Comparison of ENCODE assay signal across 9 mouse cellular contexts in genomic region chr5:147724391-147724790, GRCm38 (mm10). TPM values are rescaled to one million over a fixed set of nuclear protein-coding genes. Genes with fewer than 3 reads are reported as not detected.
DNase-seq lines count a peak whose midpoint lies in the region; ATAC-seq and TF ChIP-seq lines count a peak whose summit lies in the region.
"Had no signal": no experiment of that assay in that cellular context is flagged by ENCODE, and none has a peak within 500 bp of the region (broad histone marks: within the 10 kb centered on the region; RNA-seq: fewer than 3 reads in every experiment).

No protein-coding gene starts in this region.

- H3K4me2 ChIP-seq in forebrain, embryonic 13.5 days, result no peak overlapping the region
- 0 out of 2 replicates have a peak overlapping the region, but pooled peaks have one; percentile 67 for H3K4me2 ChIP-seq in hindbrain, embryonic 12.5 days (replicated peaks)
- H3K4me2 ChIP-seq in midbrain, postnatal 0 days (ENCODE audit: low read depth, low read length, poor library complexity, severe bottlenecking), result no peak overlapping the region

- no peak for TF ChIP-seq CTCF in left cerebral cortex, adult 2 months (IDR thresholded peaks at IDR 0.05)
- TF ChIP-seq CTCF in midbrain, postnatal 0 days (IDR thresholded peaks at IDR 0.05), result no peak

- H3K4me1 ChIP-seq in forebrain, embryonic 10.5 days, result peaks cover 27% of the 10 kb centered on the region
- H3K4me1 ChIP-seq in forebrain, embryonic 13.5 days, result peaks cover 17% of the 10 kb centered on the region
- peaks cover 20% of the 10 kb centered on the region for H3K4me1 ChIP-seq in hindbrain, embryonic 12.5 days
- H3K4me1 ChIP-seq in midbrain, postnatal 0 days (ENCODE audit: insufficient read depth, low read length), result peaks cover 3% of the 10 kb centered on the region; the same call in 1 of the 2 replicates

- H3K27ac ChIP-seq in forebrain, embryonic 10.5 days, result no peak overlapping the region
- no peak overlapping the region for H3K27ac ChIP-seq in forebrain, embryonic 13.5 days
- H3K27ac ChIP-seq in left cerebral cortex, adult 2 months, result peak overlapping the region; percentile 62; the same call in 1 of the 2 replicates
- no peak overlapping the region for H3K27ac ChIP-seq in hindbrain, embryonic 12.5 days
- no peak overlapping the region for H3K27ac ChIP-seq in midbrain, postnatal 0 days (ENCODE audit: low read depth, low read length)

- no peak overlapping the region for H3K9ac ChIP-seq in forebrain, embryonic 13.5 days
- no peak overlapping the region for H3K9ac ChIP-seq in hindbrain, embryonic 12.5 days
- H3K9ac ChIP-seq in midbrain, postnatal 0 days (replicated peaks; ENCODE audit: low read length, poor library complexity, severe bottlenecking), result no peak overlapping the region

- H3K27me3 ChIP-seq in forebrain, embryonic 10.5 days (ENCODE audit: poor library complexity, severe bottlenecking), result peaks cover 100% of the 10 kb centered on the region
- peaks cover 98% of the 10 kb centered on the region for H3K27me3 ChIP-seq in forebrain, embryonic 13.5 days
- H3K27me3 ChIP-seq in hindbrain, embryonic 12.5 days, result peaks cover 89% of the 10 kb centered on the region
- peaks cover 71% of the 10 kb centered on the region for H3K27me3 ChIP-seq in midbrain, postnatal 0 days (ENCODE audit: insufficient read depth, low read length)

- ATAC-seq in forebrain, embryonic 13.5 days, result no peak
- no peak for ATAC-seq in hindbrain, embryonic 12.5 days (ENCODE audit: low FRiP score)
- no peak for ATAC-seq in midbrain, postnatal 0 days (ENCODE audit: low FRiP score)

- no peak for DNase-seq in forebrain, embryonic 10.5 days (ENCODE audit: extremely low spot score, low spot score)
- DNase-seq in left cerebral cortex, adult 2 months (ENCODE audit: extremely low spot score in 1 of 2, low spot score in 2 of 2), result no peak
- no peak for DNase-seq in left cerebral cortex, postnatal 4 days
- DNase-seq in midbrain, postnatal 0 days (ENCODE audit: low spot score), result no peak
- no peak for DNase-seq in T-cell, adult 2 months (ENCODE audit: low spot score)
- no peak for DNase-seq in ovary, adult 18-20 months (ENCODE audit: low spot score)
- DNase-seq: cerebellum, adult 18-20 months had no signal

- intact Hi-C loops in left cerebral cortex, adult 2 months (cut with DNase I), result loop anchor here (5.0 to 10.0 kb wide), 2 partner anchors 420 to 537 kb away; partner anchors contain the start of genes Cdx2 and Gsx1
- intact Hi-C loops in left cerebral cortex, postnatal 4 days (cut with DNase I), result loop anchor here (10.0 kb wide), 1 partner anchor 120 kb away; no protein-coding TSS in a partner anchor

- H3K4me3 ChIP-seq in forebrain, embryonic 10.5 days, result peak overlapping the region; percentile 54
- H3K4me3 ChIP-seq in forebrain, embryonic 13.5 days, result no peak overlapping the region
- H3K4me3 ChIP-seq in left cerebral cortex, adult 2 months, result peak overlapping the region; percentile 16
- peak overlapping the region; percentile 40; the same call in 1 of the 2 replicates for H3K4me3 ChIP-seq in hindbrain, embryonic 12.5 days
- peak overlapping the region; percentile 17; the same call in 1 of the 2 replicates for H3K4me3 ChIP-seq in midbrain, postnatal 0 days (ENCODE audit: low read depth, low read length)

- WGBS in forebrain, embryonic 10.5 days, result under 1% methylated on average over 14 of the region's 14 CpGs
- WGBS in forebrain, embryonic 13.5 days, result 1% methylated on average over 14 of the region's 14 CpGs
- 1% methylated on average over 14 of the region's 14 CpGs for WGBS in hindbrain, embryonic 12.5 days
- under 1% methylated on average over 14 of the region's 14 CpGs for WGBS in midbrain, postnatal 0 days

- no peaks in the 10 kb centered on the region for H3K36me3 ChIP-seq in forebrain, embryonic 10.5 days (replicated peaks)
- no peaks in the 10 kb centered on the region for H3K36me3 ChIP-seq in forebrain, embryonic 13.5 days (ENCODE audit: poor library complexity, severe bottlenecking)
- H3K36me3 ChIP-seq in hindbrain, embryonic 12.5 days, result no peaks in the 10 kb centered on the region
- H3K36me3 ChIP-seq in midbrain, postnatal 0 days (ENCODE audit: insufficient read depth, low read length), result no peaks in the 10 kb centered on the region

- H3K9me3 ChIP-seq in forebrain, embryonic 10.5 days, result no peaks in the 10 kb centered on the region
- no peaks in the 10 kb centered on the region for H3K9me3 ChIP-seq in forebrain, embryonic 13.5 days (replicated peaks)
- no peaks in the 10 kb centered on the region for H3K9me3 ChIP-seq in hindbrain, embryonic 12.5 days (replicated peaks)
- no peaks in the 10 kb centered on the region for H3K9me3 ChIP-seq in midbrain, postnatal 0 days (ENCODE audit: low read length)

RNA-seq across cellular contexts. Expression of gene Flt1, which starts 1.4 kb away (rescaled TPM):
- polyA plus RNA-seq in forebrain, embryonic 10.5 days (2016; fragmentation: Nextera tagmentation; extraction: Ambion mirVana), result 8.7 and 10.3 TPM in 2 replicates
- 7.2 and 8.5 TPM in 2 replicates for polyA plus RNA-seq in forebrain, embryonic 13.5 days (2015; fragmentation: Nextera tagmentation; extraction: Ambion mirVana)
- total RNA-seq in left cerebral cortex, adult 2 months (2021), result 10 to 100 TPM; 35.2 to 37.9 TPM
- 10 to 100 TPM; 15.1 to 17.6 TPM for total RNA-seq in left cerebral cortex, postnatal 4 days (2021)
- polyA plus RNA-seq in hindbrain, embryonic 12.5 days (2016; fragmentation: Nextera tagmentation; extraction: Ambion mirVana), result 12.2 and 14.6 TPM in 2 replicates
- 15.2 and 16.8 TPM in 2 replicates for total RNA-seq in midbrain, postnatal 0 days (2014; rRNA removed)
- 9.0 and 9.7 TPM in 2 replicates for polyA plus RNA-seq in midbrain, postnatal 0 days (2015; fragmentation: Nextera tagmentation; extraction: Ambion mirVana)
